Mouse (Mus musculus): ENCODE results near the gene Lyrm9.
A peak's percentile ranks its signal among the peaks of the same experiment; 100 is the strongest.

Gene Lyrm9

GRCm38 (mm10) chr11:78826442-78827013 is at the start of gene Lyrm9:
Lyrm9 (plus strand) TSS chr11:78826584.
- peak; percentile 95 to 96 for DNase-seq (ENCODE audit: low spot score in 2 of 2)

GRCm38 (mm10) chr11:78777851-78778680 is 48.3 kb upstream of the Lyrm9 start:
- DNase-seq (ENCODE audit: low spot score in 2 of 2) = no peak

GRCm38 (mm10) chr11:78780002-78780401 is 46.4 kb upstream of the Lyrm9 start:
- DNase-seq (ENCODE audit: low spot score in 2 of 2) = no peak

GRCm38 (mm10) chr11:78780571-78780970 is 45.8 kb upstream of the Lyrm9 start:
- DNase-seq (ENCODE audit: low spot score in 2 of 2) = no peak

- DNase-seq (ENCODE audit: low spot score in 2 of 2) = no peak
These were observed 44.1 kb upstream of the Lyrm9 start for GRCm38 (mm10) chr11:78782326-78782725.

- no peak for DNase-seq (ENCODE audit: low spot score in 2 of 2)
These were observed 43.5 kb upstream of the Lyrm9 start for GRCm38 (mm10) chr11:78782791-78783347.

- no peak for DNase-seq (ENCODE audit: low spot score in 2 of 2)
These were observed 40.4 kb upstream of the Lyrm9 start for GRCm38 (mm10) chr11:78786013-78786431.

- DNase-seq (ENCODE audit: low spot score in 2 of 2) = no peak
These were observed 36.9 kb upstream of the Lyrm9 start for GRCm38 (mm10) chr11:78789370-78790060.

- DNase-seq (ENCODE audit: low spot score in 2 of 2) = peak in 1 of 2 experiments; percentile 38
These were observed 34.8 kb upstream of the Lyrm9 start for GRCm38 (mm10) chr11:78791582-78791981.

- no peak for DNase-seq (ENCODE audit: low spot score in 2 of 2)
These were observed 34.3 kb upstream of the Lyrm9 start for GRCm38 (mm10) chr11:78792055-78792454.

GRCm38 (mm10) chr11:78792465-78792864 is 33.9 kb upstream of the Lyrm9 start:
- DNase-seq (ENCODE audit: low spot score in 2 of 2) = no peak

GRCm38 (mm10) chr11:78793116-78793515 is 33.3 kb upstream of the Lyrm9 start:
- DNase-seq (ENCODE audit: low spot score in 2 of 2) = no peak

- DNase-seq (ENCODE audit: low spot score in 2 of 2) = no peak
These were observed 30.2 kb upstream of the Lyrm9 start for GRCm38 (mm10) chr11:78796072-78796729.

GRCm38 (mm10) chr11:78801094-78801493 is 25.3 kb upstream of the Lyrm9 start:
- DNase-seq (ENCODE audit: low spot score in 2 of 2) = no peak

GRCm38 (mm10) chr11:78803587-78804316 is 22.6 kb upstream of the Lyrm9 start:
- peak; percentile 80 to 89 for DNase-seq (ENCODE audit: low spot score in 2 of 2)

GRCm38 (mm10) chr11:78804551-78804950 is 21.8 kb upstream of the Lyrm9 start:
- DNase-seq (ENCODE audit: low spot score in 2 of 2) = no peak

- no peak for DNase-seq (ENCODE audit: low spot score in 2 of 2)
These were observed 21.2 kb upstream of the Lyrm9 start for GRCm38 (mm10) chr11:78805198-78805597.

- DNase-seq (ENCODE audit: low spot score in 2 of 2) = no peak
These were observed 20.7 kb upstream of the Lyrm9 start for GRCm38 (mm10) chr11:78805691-78806137.

- DNase-seq (ENCODE audit: low spot score in 2 of 2) = no peak
These were observed 18.9 kb upstream of the Lyrm9 start for GRCm38 (mm10) chr11:78807341-78808108.

GRCm38 (mm10) chr11:78809398-78809797 is 17.0 kb upstream of the Lyrm9 start:
- no peak for DNase-seq (ENCODE audit: low spot score in 2 of 2)
